Mouse (Mus musculus) kidney, postnatal 0 days (tissue): ENCODE results near the gene Gm13279. TPM values are rescaled to one million over a fixed set of nuclear protein-coding genes. Genes with fewer than 3 reads are reported as not detected.
A peak's percentile ranks its signal among the peaks of the same experiment; 100 is the strongest.
"Not testable (repeated sequence)": the region's sequence is repeated elsewhere in the genome, so short reads cannot be mapped to it uniquely, and the experiment has no call there.

Experiments used
- ATAC-seq: fragments of 200-750 bp; cut with Nextera tagmentation; replicated peaks from 2 replicates; pipeline ENCODE4 v1.8.0; 2017; ENCODE audit warnings: low read depth, moderate number of reproducible peaks, moderate TSS enrichment, moderate library complexity; ENCODE audit not compliant: low FRiP score
- DNase-seq: peaks from one replicate; pipeline ENCODE4 v3.0.0-alpha.2; 2016; ENCODE audit warnings: low spot score
- H3K27ac ChIP-seq: fragments of 300-500 bp; sonication (generic); 2 replicates; pipeline ENCODE4 v1.5.1; 2014; ENCODE audit warnings: mild to moderate bottlenecking
- H3K27me3 ChIP-seq: fragments of 300-500 bp; sonication (generic); 2 replicates; pipeline ENCODE4 v1.6.1; 2014; ENCODE audit warnings: low read length, mixed read lengths; ENCODE audit not compliant: insufficient read depth
- H3K36me3 ChIP-seq: fragments of 300-500 bp; sonication (generic); 2 replicates; pipeline ENCODE4 v1.6.1; 2014; ENCODE audit warnings: low read length, mixed read lengths; ENCODE audit not compliant: insufficient read depth
- H3K4me1 ChIP-seq: fragments of 300-500 bp; sonication (generic); replicated peaks from 2 replicates; pipeline ENCODE4 v1.6.1; 2014; ENCODE audit warnings: antibody characterized with exemption, low read length, mixed read lengths; ENCODE audit not compliant: insufficient read depth
- H3K4me2 ChIP-seq: fragments of 300-500 bp; sonication (generic); 2 replicates; pipeline ENCODE4 v1.6.1; 2014; ENCODE audit warnings: mild to moderate bottlenecking, low read length, moderate library complexity, mixed read lengths
- H3K4me3 ChIP-seq: fragments of 300-500 bp; sonication (generic); replicated peaks from 2 replicates; pipeline ENCODE4 v1.5.1; 2014; ENCODE audit warnings: low read depth, low read length
- H3K9ac ChIP-seq: fragments of 300-500 bp; sonication (generic); 2 replicates; pipeline ENCODE4 v1.6.1; 2014; ENCODE audit warnings: low read depth, low read length
- H3K9me3 ChIP-seq: fragments of 300-500 bp; sonication (generic); replicated peaks from 2 replicates; pipeline ENCODE4 v1.6.1; 2016; ENCODE audit warnings: low read length, inconsistent platforms, mixed read lengths
- CTCF ChIP-seq: IDR thresholded peaks from 2 replicates; pipeline ENCODE4 v1.5.1; 2016; ENCODE audit warnings: antibody characterized with exemption, low read depth, mild to moderate bottlenecking, moderate library complexity
- WGBS: fragments of 180-500 bp; shearing (Covaris S2); extraction: QIAGEN DNeasy Blood & Tissue Kit; methylation state at CpG from one replicate; pipeline ENCODE4 v1.1.7; 2014; 5-methylcytosine and 5-hydroxymethylcytosine counted together
- polyA plus RNA-seq: library from polyadenylated mRNA; unstranded; fragments of >200 nt; fragmentation: Nextera tagmentation; extraction: Ambion mirVana; gene quantifications from 2 replicates; pipeline ENCODE4 v1.2.1, GENCODE M21; 2015

Gene Gm13279
- not detected in 2 replicates for polyA plus RNA-seq

GRCm38 (mm10) chr4:88797097-88797496, at the start of gene Gm13279:
Gm13279 (plus strand) TSS chr4:88797397.
- ATAC-seq, H3K36me3 ChIP-seq, H3K27ac ChIP-seq, H3K9me3 ChIP-seq, DNase-seq, H3K4me1 ChIP-seq, H3K4me2 ChIP-seq, H3K4me3 ChIP-seq, H3K27me3 ChIP-seq, H3K9ac ChIP-seq: not testable (repeated sequence)
- WGBS: no CpG with 5 or more reads among the region's 28 CpGs

- no peak overlapping the region for H3K4me3 ChIP-seq
- TF ChIP-seq CTCF: no peak
- DNase-seq (no peak), ATAC-seq (no peak)
- H3K27me3 ChIP-seq: no peaks in the 10 kb centered on the region
- H3K27ac ChIP-seq: no peak overlapping the region
- WGBS: 49% methylated on average over 6 of the region's 6 CpGs
- no peaks in the 10 kb centered on the region for H3K4me1 ChIP-seq
- H3K4me2 ChIP-seq: no peak overlapping the region
- H3K9me3 ChIP-seq: no peaks in the 10 kb centered on the region
- no peak overlapping the region for H3K9ac ChIP-seq
- H3K36me3 ChIP-seq: no peaks in the 10 kb centered on the region
Observed at GRCm38 (mm10) chr4:88749926-88750325, 47.3 kb upstream of the Gm13279 start.

- H3K4me3 ChIP-seq, H3K4me2 ChIP-seq, H3K9me3 ChIP-seq, H3K36me3 ChIP-seq, H3K27ac ChIP-seq, ATAC-seq, H3K4me1 ChIP-seq, H3K9ac ChIP-seq, H3K27me3 ChIP-seq, DNase-seq: not testable (repeated sequence)
- TF ChIP-seq CTCF: 0 out of 2 replicates have a peak, but pooled peaks have one; percentile 26
- 81% methylated on average over 15 of the region's 15 CpGs for WGBS
Observed at GRCm38 (mm10) chr4:88754818-88755340, 42.3 kb upstream of the Gm13279 start, which contains the start of gene Gm13271. Gm13271 (plus strand) TSS chr4:88754868.

- not testable (repeated sequence) for H3K36me3 ChIP-seq, ATAC-seq, H3K9me3 ChIP-seq, H3K27me3 ChIP-seq, H3K4me1 ChIP-seq, DNase-seq
- H3K9ac ChIP-seq: peak overlapping the region; percentile 65
- H3K27ac ChIP-seq: peak overlapping the region; percentile 98
- H3K4me3 ChIP-seq: peak overlapping the region; percentile 46
- H3K4me2 ChIP-seq: peak overlapping the region; percentile 75
- WGBS: 11% methylated on average over 28 of the region's 31 CpGs
Observed at GRCm38 (mm10) chr4:88756581-88757513, 40.4 kb upstream of the Gm13279 start.

- H3K9ac ChIP-seq: peak overlapping the region; percentile 65
- TF ChIP-seq CTCF: peak; percentile 71
- ATAC-seq (peak; percentile 100), DNase-seq (peak; percentile 96)
- H3K4me3 ChIP-seq: peak overlapping the region; percentile 46
- not testable (repeated sequence) for H3K36me3 ChIP-seq, H3K4me1 ChIP-seq, H3K9me3 ChIP-seq, H3K27me3 ChIP-seq
- peak overlapping the region; percentile 98 for H3K27ac ChIP-seq
- peak overlapping the region; percentile 75 for H3K4me2 ChIP-seq
- under 1% methylated on average over 11 of the region's 21 CpGs for WGBS
Observed at GRCm38 (mm10) chr4:88757628-88758031, 39.6 kb upstream of the Gm13279 start.

GRCm38 (mm10) chr4:88758751-88759150, 38.4 kb upstream of the Gm13279 start:
- H3K36me3 ChIP-seq, H3K9me3 ChIP-seq, H3K4me1 ChIP-seq, H3K27ac ChIP-seq, H3K27me3 ChIP-seq, H3K4me2 ChIP-seq, H3K9ac ChIP-seq, H3K4me3 ChIP-seq, DNase-seq, ATAC-seq: not testable (repeated sequence)
- 87% methylated on average over 8 of the region's 9 CpGs for WGBS

- 20% methylated on average over 7 of the region's 14 CpGs for WGBS
- Histone ChIP-seq H3K4me2 (peak within 1 kb of the TSS; percentile 34; the same call in 1 of the 2 replicates), H3K27ac (peak within 1 kb of the TSS; percentile 73), H3K4me3 (peak within 1 kb of the TSS; percentile 16; the same call in 1 of the 2 replicates)
- not testable (repeated sequence) for H3K27me3 ChIP-seq, ATAC-seq, H3K4me1 ChIP-seq, H3K9ac ChIP-seq, H3K9me3 ChIP-seq, DNase-seq, H3K36me3 ChIP-seq
Observed at GRCm38 (mm10) chr4:88759610-88760268, 37.5 kb upstream of the Gm13279 start, which contains the start of gene Gm13283. Gm13283 (plus strand) TSS chr4:88760119.
